Mouse (Mus musculus): ENCODE measurements around the gene Tigar. TPM values are rescaled to one million over a fixed set of nuclear protein-coding genes. Genes with fewer than 3 reads are reported as not detected.

Gene Tigar
- 4.4 and 5.0 TPM in 2 replicates for polyA plus RNA-seq (2014; fragmentation: Nextera tagmentation; extraction: Ambion mirVana)

GRCm38 (mm10) chr6:127109402-127109930 lies at the start of gene Tigar:
Gene Tigar, minus strand, starts transcription at chr6:127109557.
- peak within 1 kb of the TSS; percentile 83 for H3K4me2 ChIP-seq (ENCODE audit: low read depth, low read length)
- ATAC-seq (replicated peaks; ENCODE audit: insufficient number of reproducible peaks, low FRiP score, low TSS enrichment, low read depth) (peak; percentile 98), DNase-seq (ENCODE audit: low spot score) (peak; percentile 95)
- no peaks in the 10 kb centered on the region; the same call in 1 of the 2 replicates for H3K27me3 ChIP-seq (ENCODE audit: control insufficient read depth, insufficient read depth, low read length)
- no peaks in the 10 kb centered on the region for H3K4me1 ChIP-seq (ENCODE audit: control insufficient read depth, insufficient read depth, low read length)
- peak within 1 kb of the TSS; percentile 65 for H3K9ac ChIP-seq (replicated peaks; ENCODE audit: low read length)
- no peak within 1 kb of the TSS for H3K27ac ChIP-seq (replicated peaks; ENCODE audit: low read depth, low read length)
- H3K4me3 ChIP-seq (ENCODE audit: low read depth, low read length), result peak within 1 kb of the TSS; percentile 64
- no peaks in the 10 kb centered on the region for H3K36me3 ChIP-seq (replicated peaks; ENCODE audit: control insufficient read depth, insufficient read depth, low read depth, low read length)
- WGBS, result under 1% methylated on average over 37 of the region's 37 CpGs
- no peaks in the 10 kb centered on the region for H3K9me3 ChIP-seq (replicated peaks; ENCODE audit: control insufficient read depth, low read length)

DNA sequence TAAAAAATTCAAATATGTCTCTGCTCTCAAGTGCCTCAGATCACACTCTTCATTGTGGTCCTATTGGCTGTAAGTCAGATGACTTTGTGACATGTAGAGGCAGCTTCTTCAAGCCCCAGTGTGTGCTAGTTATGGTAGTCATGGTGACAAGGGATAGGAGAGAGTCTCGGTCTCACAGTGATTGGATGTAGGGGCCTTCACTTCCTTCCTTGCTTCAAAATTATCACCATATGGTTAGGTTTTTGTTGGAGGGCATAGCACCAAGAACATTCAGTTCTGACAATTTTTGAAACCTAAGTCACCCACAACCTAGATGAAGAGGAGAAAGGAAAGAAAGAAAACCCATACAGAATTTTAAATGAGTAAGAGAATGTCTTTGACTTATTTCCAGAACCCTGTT lies 48.0 kb upstream of the Tigar start:
- ATAC-seq (replicated peaks; ENCODE audit: insufficient number of reproducible peaks, low FRiP score, low TSS enrichment, low read depth) (no peak), DNase-seq (ENCODE audit: low spot score) (no peak)
- Histone ChIP-seq H3K9ac (replicated peaks; ENCODE audit: low read length) (no peak overlapping the region), H3K4me1 (ENCODE audit: control insufficient read depth, insufficient read depth, low read length) (peaks cover 10% of the 10 kb centered on the region), H3K27ac (replicated peaks; ENCODE audit: low read depth, low read length) (no peak overlapping the region), H3K4me2 (ENCODE audit: low read depth, low read length) (no peak overlapping the region), H3K9me3 (replicated peaks; ENCODE audit: control insufficient read depth, low read length) (no peaks in the 10 kb centered on the region), H3K27me3 (ENCODE audit: control insufficient read depth, insufficient read depth, low read length) (no peaks in the 10 kb centered on the region), H3K4me3 (ENCODE audit: low read depth, low read length) (no peak overlapping the region), H3K36me3 (replicated peaks; ENCODE audit: control insufficient read depth, insufficient read depth, low read depth, low read length) (no peaks in the 10 kb centered on the region)
- 17% methylated on average over 1 of the region's 1 CpGs for WGBS

DNA sequence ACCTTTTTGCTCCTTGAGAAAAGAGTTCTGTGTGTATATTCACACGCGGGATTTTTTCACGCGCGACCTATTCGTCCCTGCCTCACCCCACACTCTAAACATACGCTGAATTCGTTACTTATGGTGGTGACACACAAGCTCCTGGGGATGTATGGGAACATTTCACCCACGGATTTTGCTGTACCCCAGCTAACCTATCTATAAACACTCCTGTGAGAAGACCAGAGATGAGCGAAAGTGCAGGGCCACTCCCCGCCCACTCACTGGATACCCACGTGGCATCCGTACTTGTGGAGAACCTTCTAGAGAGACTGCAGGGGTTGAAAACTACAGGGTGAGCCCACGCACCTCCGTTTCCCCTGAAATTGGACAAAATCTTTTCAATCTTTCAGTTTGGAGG lies 46.1 kb upstream of the Tigar start:
- Histone ChIP-seq H3K36me3 (replicated peaks; ENCODE audit: control insufficient read depth, insufficient read depth, low read depth, low read length) (no peaks in the 10 kb centered on the region), H3K9ac (replicated peaks; ENCODE audit: low read length) (peak overlapping the region; percentile 51), H3K4me3 (ENCODE audit: low read depth, low read length) (peak overlapping the region; percentile 38), H3K27ac (replicated peaks; ENCODE audit: low read depth, low read length) (no peak overlapping the region), H3K9me3 (replicated peaks; ENCODE audit: control insufficient read depth, low read length) (no peaks in the 10 kb centered on the region), H3K4me2 (ENCODE audit: low read depth, low read length) (peak overlapping the region; percentile 84), H3K4me1 (ENCODE audit: control insufficient read depth, insufficient read depth, low read length) (peaks cover 16% of the 10 kb centered on the region), H3K27me3 (ENCODE audit: control insufficient read depth, insufficient read depth, low read length) (no peaks in the 10 kb centered on the region)
- WGBS, result under 1% methylated on average over 15 of the region's 15 CpGs
- no peak for ATAC-seq (replicated peaks; ENCODE audit: insufficient number of reproducible peaks, low FRiP score, low TSS enrichment, low read depth)
- peak; percentile 44 for DNase-seq (ENCODE audit: low spot score)

- H3K4me2 ChIP-seq (ENCODE audit: low read depth, low read length), result peak overlapping the region; percentile 84
- DNase-seq (ENCODE audit: low spot score), result peak; percentile 95
- peaks cover 16% of the 10 kb centered on the region for H3K4me1 ChIP-seq (ENCODE audit: control insufficient read depth, insufficient read depth, low read length)
- H3K9ac ChIP-seq (replicated peaks; ENCODE audit: low read length), result peak overlapping the region; percentile 62
- ATAC-seq (replicated peaks; ENCODE audit: insufficient number of reproducible peaks, low FRiP score, low TSS enrichment, low read depth), result no peak
- H3K36me3 ChIP-seq (replicated peaks; ENCODE audit: control insufficient read depth, insufficient read depth, low read depth, low read length), result no peaks in the 10 kb centered on the region
- peak overlapping the region; percentile 38 for H3K4me3 ChIP-seq (ENCODE audit: low read depth, low read length)
- H3K9me3 ChIP-seq (replicated peaks; ENCODE audit: control insufficient read depth, low read length), result no peaks in the 10 kb centered on the region
- under 1% methylated on average over 32 of the region's 34 CpGs for WGBS
- no peaks in the 10 kb centered on the region for H3K27me3 ChIP-seq (ENCODE audit: control insufficient read depth, insufficient read depth, low read length)
- H3K27ac ChIP-seq (replicated peaks; ENCODE audit: low read depth, low read length), result peak overlapping the region; percentile 92
These were observed 45.4 kb upstream of the Tigar start for GRCm38 (mm10) chr6:127154708-127155268.

GRCm38 (mm10) chr6:127153972-127154707 lies 44.8 kb upstream of the Tigar start:
- H3K4me1 ChIP-seq (ENCODE audit: control insufficient read depth, insufficient read depth, low read length), result peaks cover 16% of the 10 kb centered on the region
- peak overlapping the region; percentile 84 for H3K4me2 ChIP-seq (ENCODE audit: low read depth, low read length)
- DNase-seq (ENCODE audit: low spot score) (peak; percentile 52), ATAC-seq (replicated peaks; ENCODE audit: insufficient number of reproducible peaks, low FRiP score, low TSS enrichment, low read depth) (no peak)
- H3K9me3 ChIP-seq (replicated peaks; ENCODE audit: control insufficient read depth, low read length), result no peaks in the 10 kb centered on the region
- peak overlapping the region; percentile 38 for H3K4me3 ChIP-seq (ENCODE audit: low read depth, low read length)
- peak overlapping the region; percentile 92 for H3K27ac ChIP-seq (replicated peaks; ENCODE audit: low read depth, low read length)
- peak overlapping the region; percentile 62 for H3K9ac ChIP-seq (replicated peaks; ENCODE audit: low read length)
- no peaks in the 10 kb centered on the region for H3K27me3 ChIP-seq (ENCODE audit: control insufficient read depth, insufficient read depth, low read length)
- WGBS, result under 1% methylated on average over 30 of the region's 30 CpGs
- H3K36me3 ChIP-seq (replicated peaks; ENCODE audit: control insufficient read depth, insufficient read depth, low read depth, low read length), result no peaks in the 10 kb centered on the region

DNA sequence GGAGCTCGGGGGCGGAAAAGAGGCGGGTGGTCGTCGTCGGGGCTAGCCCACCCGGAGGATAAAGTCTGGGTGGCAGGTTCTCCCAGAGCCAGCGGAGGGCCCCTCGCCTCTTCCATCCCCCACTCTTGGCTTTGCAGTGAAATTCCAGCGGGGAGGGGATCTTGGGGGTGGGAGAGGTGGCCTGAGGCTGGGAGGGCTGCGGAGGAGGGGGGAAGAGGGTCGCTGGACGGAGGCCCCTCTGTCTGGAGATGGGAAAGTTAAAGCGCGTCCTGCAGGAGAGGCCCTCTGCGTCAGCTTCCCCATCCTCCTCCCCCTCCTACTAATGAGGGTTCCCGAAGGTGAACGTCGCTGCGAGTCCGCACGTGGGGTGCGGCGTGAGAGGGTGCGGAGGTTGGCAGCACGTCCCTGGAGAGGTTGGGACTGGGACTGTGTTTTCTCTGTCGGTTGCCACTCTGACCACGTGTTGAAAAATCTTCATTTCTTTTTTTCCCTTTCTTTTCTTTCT lies 44.0 kb upstream of the Tigar start:
- Histone ChIP-seq H3K9ac (replicated peaks; ENCODE audit: low read length) (peak overlapping the region; percentile 62), H3K9me3 (replicated peaks; ENCODE audit: control insufficient read depth, low read length) (no peaks in the 10 kb centered on the region), H3K4me3 (ENCODE audit: low read depth, low read length) (peak overlapping the region; percentile 38), H3K27me3 (ENCODE audit: control insufficient read depth, insufficient read depth, low read length) (no peaks in the 10 kb centered on the region), H3K4me2 (ENCODE audit: low read depth, low read length) (peak overlapping the region; percentile 84), H3K27ac (replicated peaks; ENCODE audit: low read depth, low read length) (peak overlapping the region; percentile 92), H3K36me3 (replicated peaks; ENCODE audit: control insufficient read depth, insufficient read depth, low read depth, low read length) (no peaks in the 10 kb centered on the region), H3K4me1 (ENCODE audit: control insufficient read depth, insufficient read depth, low read length) (peaks cover 16% of the 10 kb centered on the region)
- ATAC-seq (replicated peaks; ENCODE audit: insufficient number of reproducible peaks, low FRiP score, low TSS enrichment, low read depth), result 0 out of 2 replicates have a peak, but pooled peaks have one; percentile 16
- DNase-seq (ENCODE audit: low spot score), result peak; percentile 84
- 1% methylated on average over 28 of the region's 28 CpGs for WGBS

GRCm38 (mm10) chr6:127152106-127152951 lies 43.0 kb upstream of the Tigar start, which contains the start of gene Ccnd2:
Gene Ccnd2, minus strand, starts transcription at chr6:127152193.
- peak within 1 kb of the TSS; percentile 84 for H3K4me2 ChIP-seq (ENCODE audit: low read depth, low read length)
- peak within 1 kb of the TSS; percentile 92 for H3K27ac ChIP-seq (replicated peaks; ENCODE audit: low read depth, low read length)
- no peaks in the 10 kb centered on the region for H3K36me3 ChIP-seq (replicated peaks; ENCODE audit: control insufficient read depth, insufficient read depth, low read depth, low read length)
- ATAC-seq (replicated peaks; ENCODE audit: insufficient number of reproducible peaks, low FRiP score, low TSS enrichment, low read depth) (peak; percentile 68), DNase-seq (ENCODE audit: low spot score) (peak; percentile 93)
- H3K4me3 ChIP-seq (ENCODE audit: low read depth, low read length), result peak within 1 kb of the TSS; percentile 79
- H3K27me3 ChIP-seq (ENCODE audit: control insufficient read depth, insufficient read depth, low read length), result no peaks in the 10 kb centered on the region
- peaks cover 16% of the 10 kb centered on the region for H3K4me1 ChIP-seq (ENCODE audit: control insufficient read depth, insufficient read depth, low read length)
- WGBS, result under 1% methylated on average over 40 of the region's 40 CpGs
- peak within 1 kb of the TSS; percentile 68 for H3K9ac ChIP-seq (replicated peaks; ENCODE audit: low read length)
- H3K9me3 ChIP-seq (replicated peaks; ENCODE audit: control insufficient read depth, low read length), result no peaks in the 10 kb centered on the region

Data from embryonic facial prominence, embryonic 11.5 days (tissue).